Mouse (Mus musculus): ENCODE results near the gene Fads3.
A peak's percentile ranks its signal among the peaks of the same experiment; 100 is the strongest.

DNA sequence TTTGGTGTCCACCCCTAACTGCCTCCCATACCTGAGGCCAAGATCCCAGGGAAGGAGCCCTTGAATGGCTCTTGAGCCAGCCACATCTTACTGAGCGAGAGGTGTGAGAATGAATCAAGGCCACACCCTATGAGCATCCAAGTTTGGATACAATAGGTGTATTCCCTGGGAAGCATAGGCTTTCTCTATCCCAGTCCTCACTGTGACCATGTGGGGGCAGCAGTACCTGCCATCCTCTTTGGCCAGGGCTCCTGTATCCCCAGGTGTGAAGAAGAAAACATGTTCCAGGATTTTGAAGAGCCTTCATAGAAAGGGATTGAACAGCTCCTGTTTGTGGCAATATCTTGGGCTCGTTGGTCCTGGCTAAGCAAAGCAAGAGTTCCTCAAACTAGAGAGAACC lies 1.8 kb upstream of the Fads3 start:
- TF ChIP-seq POLR2A (IDR thresholded peaks at IDR 0.05; ENCODE audit: extremely low read depth, insufficient read depth, low read length) = no peak
- TF ChIP-seq CTCF (IDR thresholded peaks at IDR 0.05; ENCODE audit: low read depth, low read length) = peak; percentile 53; the same call in 1 of the 2 replicates

All from liver, adult 2 months (tissue).